Mouse (Mus musculus) right cerebral cortex, postnatal 25 days (tissue): ENCODE measurements around the gene D630045J12Rik.
A peak's percentile ranks its signal among the peaks of the same experiment; 100 is the strongest.

Source experiments
- DNase-seq: peaks from one replicate; pipeline ENCODE4 v3.0.0; 2022

Gene D630045J12Rik

DNA sequence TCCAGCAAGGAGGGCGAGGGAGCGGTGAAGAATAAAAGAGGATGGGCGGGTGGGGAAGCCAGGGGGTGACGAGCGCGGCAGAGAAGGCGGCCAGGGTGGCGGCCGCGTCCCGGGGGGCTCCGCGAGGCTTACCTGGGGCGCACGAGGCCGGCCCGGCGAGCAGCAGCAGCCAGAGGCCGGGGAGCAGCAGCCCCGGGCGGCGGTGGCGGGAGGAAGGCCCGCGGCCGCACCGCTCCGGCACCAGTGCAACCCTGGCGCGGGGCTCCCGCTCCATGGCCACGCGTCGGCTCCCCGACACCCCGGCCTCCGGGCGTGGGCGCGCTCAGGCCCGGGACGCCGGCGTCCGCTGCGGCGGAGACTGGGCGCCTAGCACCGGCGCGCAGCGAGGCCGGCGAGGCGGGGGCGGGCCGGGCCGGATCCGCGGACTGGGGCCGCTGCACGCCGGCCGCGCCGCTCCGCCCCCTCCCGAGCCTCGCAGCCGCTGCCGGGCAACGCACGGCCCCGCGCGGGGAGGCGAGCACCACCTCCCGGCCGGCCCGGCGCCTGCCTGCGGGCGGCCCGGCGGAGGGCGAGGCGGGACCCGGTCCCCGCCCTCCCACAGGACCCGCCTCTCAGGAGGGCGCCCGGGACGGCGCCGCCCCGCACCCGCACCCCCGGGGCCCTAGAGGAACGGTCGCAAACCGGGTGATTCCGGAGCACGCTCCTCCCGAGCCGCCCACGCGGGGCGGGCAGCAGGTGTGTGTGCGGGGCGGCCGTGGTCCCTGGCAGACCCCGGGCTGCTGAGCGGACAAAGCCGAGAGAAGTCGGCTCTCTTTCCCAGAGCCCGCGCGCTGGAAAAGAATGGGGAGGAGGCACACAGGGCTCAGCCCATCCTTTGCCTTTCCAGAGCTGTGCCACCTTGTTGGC lies at the start of gene D630045J12Rik:
TSS of gene D630045J12Rik (minus strand) at position 274 of the 906 bp plus-strand sequence.
- peak; percentile 80 for DNase-seq

DNA sequence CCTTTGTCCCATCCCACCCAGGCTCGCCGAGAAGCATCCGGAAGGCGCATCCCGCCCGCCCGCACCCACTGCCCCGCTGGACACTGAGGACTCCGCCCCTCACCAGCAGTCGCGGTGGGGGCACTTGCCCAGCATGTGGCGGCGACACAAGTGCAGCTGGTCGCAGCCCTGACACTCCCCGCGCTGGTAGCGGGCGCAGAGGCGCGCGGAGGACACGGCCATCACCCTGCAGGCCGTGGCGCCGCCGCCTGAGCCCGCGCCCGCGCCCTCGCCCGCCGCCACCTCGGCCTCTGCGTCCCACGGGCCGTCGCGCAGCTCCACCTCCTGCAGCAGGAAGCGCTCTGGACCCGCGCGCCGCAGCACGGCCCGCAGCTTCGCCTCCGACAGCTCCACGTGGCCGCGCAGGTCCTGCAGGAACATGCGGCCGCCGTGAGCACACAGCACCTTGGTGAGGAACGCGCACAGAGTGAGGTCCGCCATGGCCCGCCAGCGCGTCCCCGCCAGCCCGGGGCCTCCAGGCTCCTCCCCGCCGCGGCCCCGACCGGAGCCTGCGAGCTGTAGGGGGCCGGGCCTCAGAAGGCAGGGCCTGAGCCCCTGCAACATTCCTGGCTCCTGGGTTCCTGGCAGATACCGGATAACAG lies 45.1 kb upstream of the D630045J12Rik start, which contains the start of gene Zc3hav1l:
TSS of gene Zc3hav1l (minus strand) at position 499 of the 641 bp plus-strand sequence.
- DNase-seq: peak; percentile 70

GRCm38 (mm10) chr6:38298246-38298635 lies 44.4 kb upstream of the D630045J12Rik start:
- DNase-seq: peak; percentile 5

DNA sequence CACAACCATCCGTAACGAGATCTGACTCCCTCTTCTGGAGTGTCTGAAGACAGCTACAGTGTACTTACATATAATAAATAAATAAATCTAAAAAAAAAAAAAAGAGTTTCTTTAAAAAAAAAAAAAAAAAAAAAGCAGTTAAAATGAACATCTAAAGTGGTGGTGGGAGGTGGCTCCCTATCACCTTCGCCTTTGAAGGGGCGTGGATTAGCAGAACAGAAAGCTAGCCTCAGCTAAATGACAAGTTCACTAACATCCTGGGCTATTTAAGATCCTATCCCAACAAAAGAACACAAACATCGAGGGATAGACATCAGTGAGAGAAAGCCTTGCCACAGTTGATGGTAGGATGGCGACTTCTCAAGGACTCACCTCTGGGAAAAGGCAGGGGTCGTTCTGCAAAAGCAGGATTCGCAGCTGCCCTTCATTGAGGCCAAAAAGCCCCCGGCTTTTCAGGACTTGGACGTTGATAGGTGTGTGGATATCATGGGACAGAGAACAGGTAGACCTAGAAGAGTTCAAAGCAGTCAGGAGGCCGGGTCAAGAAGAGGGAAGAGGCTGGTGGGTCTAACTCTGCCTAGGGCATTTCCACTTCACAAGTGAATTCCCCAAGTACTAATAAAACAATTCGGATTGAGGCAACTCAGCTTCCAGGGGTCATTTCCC lies 43.9 kb upstream of the D630045J12Rik start:
- DNase-seq: no peak

GRCm38 (mm10) chr6:38293708-38294107 lies 39.9 kb upstream of the D630045J12Rik start:
- no peak for DNase-seq

DNA sequence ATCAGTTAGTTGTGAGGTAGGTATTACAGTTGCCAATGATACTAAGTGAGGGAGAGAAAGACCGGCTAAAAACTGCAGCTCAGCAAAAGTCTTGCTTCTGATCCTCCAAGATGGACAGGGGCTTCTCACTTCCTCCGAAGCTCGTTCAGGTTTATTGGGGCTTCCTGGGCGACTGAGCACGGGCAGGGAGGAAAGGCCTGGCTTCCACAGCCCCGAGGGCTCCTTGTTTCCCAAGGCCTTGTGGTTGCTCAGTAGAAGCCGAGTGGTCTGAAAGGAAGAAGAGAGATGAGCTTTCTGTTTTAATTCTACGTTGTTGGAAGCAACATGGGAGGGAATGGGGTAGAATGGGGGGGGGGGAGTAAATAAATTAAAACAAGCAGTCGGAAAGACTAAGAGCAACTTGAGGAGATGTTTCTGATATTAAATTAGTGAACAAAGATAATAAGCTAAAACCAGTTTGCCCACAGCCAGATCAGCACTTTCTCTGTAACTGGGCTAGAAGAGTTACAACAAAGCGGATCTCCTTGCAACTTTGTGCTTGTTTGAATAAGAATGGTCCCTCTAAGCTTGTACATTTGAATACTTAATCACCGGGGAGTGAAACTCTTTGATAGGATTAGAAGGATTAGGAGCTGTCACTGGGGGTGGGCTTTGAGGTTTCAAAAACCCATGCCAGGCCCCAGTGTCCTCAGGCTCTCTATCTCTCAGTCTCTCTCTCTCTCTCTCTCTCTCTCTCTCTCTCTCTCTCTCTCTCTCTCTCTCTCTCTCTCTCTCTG lies 39.2 kb upstream of the D630045J12Rik start:
- no peak for DNase-seq

- no peak for DNase-seq
These were observed 30.6 kb upstream of the D630045J12Rik start for GRCm38 (mm10) chr6:38284422-38284821.

DNA sequence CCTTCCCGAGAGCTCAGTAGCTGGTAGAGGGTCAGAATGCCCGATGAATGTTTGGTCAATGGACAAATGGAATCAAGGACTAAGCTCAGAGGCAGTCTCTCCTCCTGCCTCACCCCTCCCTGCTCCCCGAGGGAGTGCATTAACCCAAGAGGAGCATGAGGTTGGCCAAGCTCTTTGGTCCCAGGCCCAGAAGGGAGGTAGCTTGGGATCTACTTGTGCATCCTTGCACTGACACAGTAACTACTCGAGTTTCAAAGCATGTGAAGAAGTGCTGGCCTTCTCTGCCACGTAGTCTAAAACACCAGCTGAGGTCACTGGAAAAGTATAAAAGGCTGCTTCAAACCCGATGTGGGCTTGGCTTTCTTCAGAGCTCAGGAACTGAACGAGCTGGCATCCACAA lies 10.7 kb upstream of the D630045J12Rik start:
- DNase-seq: no peak

- DNase-seq: peak; percentile 71
These were observed 9.8 kb upstream of the D630045J12Rik start for GRCm38 (mm10) chr6:38263393-38264159.

GRCm38 (mm10) chr6:38261877-38262276 lies 8.1 kb upstream of the D630045J12Rik start:
- no peak for DNase-seq

DNA sequence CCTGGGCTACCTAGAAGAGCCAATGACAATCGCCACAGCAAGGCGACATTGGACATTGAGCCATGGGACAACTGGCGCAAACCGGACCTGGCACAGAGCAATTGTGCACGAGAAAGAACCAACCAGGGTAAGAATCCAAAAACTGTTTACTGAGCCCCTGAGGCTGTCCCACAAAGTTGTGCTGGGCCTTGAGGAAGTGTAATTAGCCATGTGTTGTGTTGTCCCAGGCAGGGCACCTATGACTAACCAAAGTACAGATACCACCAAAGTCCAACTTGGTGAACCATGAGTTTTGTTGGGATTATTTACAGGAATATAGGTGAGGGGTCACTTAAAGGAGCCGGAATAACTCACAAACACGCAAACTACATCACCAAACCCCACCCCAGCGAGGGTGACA lies 3.7 kb upstream of the D630045J12Rik start:
- DNase-seq: no peak

DNA sequence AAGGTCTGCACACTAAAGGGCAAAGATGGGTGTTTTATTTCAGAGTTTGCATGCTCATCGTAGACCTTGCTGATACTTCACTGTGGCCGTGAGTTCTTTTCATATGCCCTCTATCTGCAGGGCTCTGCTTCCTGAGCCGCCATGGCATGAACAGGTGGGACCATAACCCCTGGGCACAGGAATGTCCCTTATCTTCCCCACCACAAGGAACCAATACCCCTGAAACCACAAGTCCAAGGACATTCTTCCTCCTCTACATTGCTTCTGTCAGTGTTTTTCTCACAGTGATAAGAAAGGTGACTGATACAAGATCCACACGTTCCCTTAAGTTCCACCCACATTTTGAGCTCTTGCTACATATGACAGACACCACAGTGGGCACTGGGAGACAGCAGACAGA lies 3.0 kb upstream of the D630045J12Rik start:
- no peak for DNase-seq

DNA sequence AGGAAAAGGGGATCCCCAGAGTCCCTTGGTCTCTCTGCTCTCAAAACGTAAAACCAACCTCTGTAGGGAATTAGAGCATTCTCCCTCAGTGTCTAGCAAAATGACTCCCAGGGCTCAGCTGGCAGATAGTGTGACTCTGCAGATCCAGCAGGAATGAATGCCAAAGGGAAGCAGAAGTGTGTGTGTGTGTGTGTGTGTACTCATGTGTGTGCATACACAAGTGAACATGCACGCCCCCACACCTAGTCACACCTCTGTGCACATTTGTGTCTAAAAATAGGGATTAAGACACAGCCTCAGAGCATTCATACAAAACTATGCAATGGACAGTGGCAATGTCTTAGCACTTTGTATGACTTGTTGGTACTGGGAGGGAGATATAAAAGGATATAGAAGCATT lies 2.0 kb upstream of the D630045J12Rik start:
- no peak for DNase-seq

DNA sequence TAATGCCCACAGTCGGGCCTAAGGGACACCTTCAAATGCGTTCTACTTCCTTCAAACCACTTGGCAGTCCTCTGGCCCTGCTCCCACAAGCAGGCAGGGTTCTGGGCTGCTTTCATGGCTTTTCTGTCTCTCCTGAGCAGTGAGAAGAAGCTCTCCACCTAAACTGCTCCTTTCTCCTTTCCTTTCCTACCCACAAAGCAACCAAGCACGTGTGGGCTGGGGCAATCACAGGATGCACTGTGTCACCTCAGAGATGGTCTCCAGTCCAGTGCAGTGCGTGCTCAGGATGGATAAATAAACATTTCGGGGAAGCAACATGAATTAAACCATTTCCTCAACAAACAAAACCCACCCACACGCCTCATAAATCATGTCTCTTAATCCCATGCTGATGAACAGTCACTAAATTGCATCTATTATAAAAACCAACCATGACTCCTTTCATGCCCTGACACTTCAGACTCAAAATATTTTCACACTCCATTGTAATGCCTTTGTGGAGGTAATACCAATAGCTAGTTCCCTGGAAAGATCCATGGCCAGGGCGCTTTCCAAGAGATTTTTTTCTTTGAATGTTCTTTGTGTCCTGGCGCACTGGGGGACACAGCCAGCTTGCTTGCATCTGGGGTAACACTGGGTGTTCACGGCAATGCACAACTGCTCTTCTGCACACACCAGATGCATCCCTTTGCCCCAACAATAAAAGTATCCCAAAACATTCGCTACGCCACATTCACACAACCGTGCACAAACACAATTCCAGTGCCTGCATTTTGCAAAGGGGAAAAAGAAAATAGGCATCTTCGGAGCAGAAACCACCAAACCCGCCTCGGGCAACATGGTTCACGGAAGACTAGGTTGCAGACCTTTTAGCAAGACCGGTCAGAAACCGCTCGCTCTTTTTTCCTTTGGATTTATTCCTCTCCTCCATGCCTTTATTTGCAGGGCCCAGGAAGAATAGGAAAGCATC lies 758 bp downstream of the D630045J12Rik start:
- no peak for DNase-seq

GRCm38 (mm10) chr6:38252139-38252538 lies 1.7 kb downstream of the D630045J12Rik start:
- no peak for DNase-seq

DNA sequence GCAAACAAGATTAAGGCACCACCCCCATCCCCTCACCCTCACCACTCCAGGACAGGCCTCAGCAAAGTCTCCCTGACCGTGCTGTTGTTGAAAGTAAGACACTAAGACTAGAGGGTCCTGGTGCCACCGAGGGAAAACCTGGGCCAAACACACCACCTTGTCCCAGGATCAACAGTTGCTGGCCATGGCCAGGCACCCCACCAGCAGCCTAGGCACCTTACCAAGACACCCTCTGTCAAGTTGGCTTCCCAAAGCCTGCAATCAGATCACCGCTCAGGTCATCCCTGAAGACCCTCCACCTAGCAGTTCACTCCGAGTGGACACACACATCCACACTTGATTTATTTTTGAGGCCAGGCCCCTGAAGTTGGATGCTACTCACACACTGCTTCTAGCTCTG lies 2.3 kb downstream of the D630045J12Rik start:
- no peak for DNase-seq

GRCm38 (mm10) chr6:38247362-38247761 lies 6.4 kb downstream of the D630045J12Rik start:
- DNase-seq: no peak

DNA sequence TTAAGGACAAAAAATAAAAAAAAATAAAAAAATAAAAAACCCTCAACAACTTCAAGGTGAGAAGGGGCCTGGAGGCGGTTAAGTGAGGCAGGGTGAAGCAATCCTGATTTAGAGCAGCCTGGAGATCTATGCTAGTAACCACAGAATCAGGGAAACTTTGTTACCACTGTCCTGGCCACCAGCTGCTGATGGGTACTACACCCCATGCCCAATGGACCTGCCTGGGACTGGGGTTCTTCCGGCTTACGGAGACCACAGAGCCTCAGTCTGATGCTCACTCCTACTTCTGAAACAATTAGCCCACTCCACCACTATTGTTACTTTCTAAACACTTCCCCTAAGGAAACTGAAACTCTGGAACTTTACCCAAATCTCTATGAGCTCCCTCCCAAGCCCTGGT lies 9.0 kb downstream of the D630045J12Rik start:
- DNase-seq: no peak

- DNase-seq: no peak
These were observed 9.6 kb downstream of the D630045J12Rik start for GRCm38 (mm10) chr6:38244167-38244566.

GRCm38 (mm10) chr6:38242833-38243232 lies 11.0 kb downstream of the D630045J12Rik start:
- DNase-seq: no peak
